Mouse (Mus musculus): ENCODE data around the gene Serpinb8. TPM values are rescaled to one million over a fixed set of nuclear protein-coding genes. Genes with fewer than 3 reads are reported as not detected.

The Serpinb8 gene
- polyA plus RNA-seq, 1 experiment from 2014 or later: 1.0 TPM

DNA sequence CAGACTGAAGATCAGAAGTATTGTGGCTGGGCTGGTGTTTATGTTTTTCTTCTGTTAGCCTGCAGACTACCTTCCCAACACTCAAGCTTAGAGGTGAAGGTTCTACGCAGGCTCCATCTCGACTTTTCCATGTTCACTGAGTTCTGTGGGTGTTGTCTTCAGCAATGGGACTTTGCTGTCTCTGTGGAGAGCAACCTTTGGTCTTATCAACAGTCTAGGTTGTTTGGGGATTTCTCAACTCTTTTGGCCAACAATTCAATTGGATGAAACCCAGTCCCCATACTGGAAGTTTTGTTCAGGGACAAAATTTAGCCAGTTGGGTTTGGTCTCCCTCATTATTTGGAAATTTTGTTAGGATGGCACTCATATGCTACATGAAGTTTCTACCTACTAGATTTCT lies 24.3 kb downstream of the Serpinb8 start:
- no peak overlapping the region for H3K4me3 ChIP-seq (ENCODE audit: low read depth, low read length)
- H3K27ac ChIP-seq (ENCODE audit: low read depth, low read length): no peak overlapping the region
- 72% methylated on average over 2 of the region's 2 CpGs for WGBS
- no peaks in the 10 kb centered on the region for H3K4me1 ChIP-seq (replicated peaks; ENCODE audit: control insufficient read depth, insufficient read depth, low read length)
- no peaks in the 10 kb centered on the region for H3K27me3 ChIP-seq (replicated peaks; ENCODE audit: control insufficient read depth, insufficient read depth, low read length)
- DNase-seq (ENCODE audit: low spot score) (no peak), ATAC-seq (replicated peaks; ENCODE audit: low FRiP score) (no peak)
- no peaks in the 10 kb centered on the region for H3K36me3 ChIP-seq (ENCODE audit: control insufficient read depth, insufficient read depth, low read length)
- no peak overlapping the region for H3K9ac ChIP-seq (ENCODE audit: low read depth, low read length)
- H3K4me2 ChIP-seq: no peak overlapping the region
- no peaks in the 10 kb centered on the region for H3K9me3 ChIP-seq (ENCODE audit: control insufficient read depth, low read length)

DNA sequence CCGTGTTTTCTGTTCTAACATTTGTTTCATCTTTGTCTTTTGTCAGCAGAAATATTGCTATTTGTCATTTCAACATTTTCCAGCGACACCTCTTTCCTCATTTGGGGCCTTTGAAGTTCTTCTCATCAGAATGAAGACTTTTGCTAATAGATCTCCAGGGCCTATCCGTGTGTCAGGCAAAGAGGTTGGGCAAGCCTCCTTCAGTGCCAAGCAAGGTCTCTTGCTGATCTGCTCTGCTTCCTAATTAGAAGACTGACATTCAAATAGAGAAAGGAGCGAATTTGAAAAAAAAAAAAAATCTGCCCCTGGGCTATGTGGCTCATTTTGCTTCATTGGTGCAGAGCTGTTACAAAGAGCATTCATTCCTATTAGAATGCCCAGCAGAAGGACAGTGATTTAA lies 32.2 kb downstream of the Serpinb8 start:
- H3K4me1 ChIP-seq (replicated peaks; ENCODE audit: control insufficient read depth, insufficient read depth, low read length): no peaks in the 10 kb centered on the region
- ATAC-seq (replicated peaks; ENCODE audit: low FRiP score): no peak
- H3K27me3 ChIP-seq (replicated peaks; ENCODE audit: control insufficient read depth, insufficient read depth, low read length): no peaks in the 10 kb centered on the region
- H3K4me2 ChIP-seq: no peak overlapping the region
- H3K4me3 ChIP-seq (ENCODE audit: low read depth, low read length): no peak overlapping the region
- H3K27ac ChIP-seq (ENCODE audit: low read depth, low read length): no peak overlapping the region
- DNase-seq (ENCODE audit: low spot score): no peak
- WGBS: 62% methylated on average over 4 of the region's 4 CpGs
- H3K9ac ChIP-seq (ENCODE audit: low read depth, low read length): no peak overlapping the region
- no peaks in the 10 kb centered on the region for H3K9me3 ChIP-seq (ENCODE audit: control insufficient read depth, low read length)
- H3K36me3 ChIP-seq (ENCODE audit: control insufficient read depth, insufficient read depth, low read length): no peaks in the 10 kb centered on the region

DNA sequence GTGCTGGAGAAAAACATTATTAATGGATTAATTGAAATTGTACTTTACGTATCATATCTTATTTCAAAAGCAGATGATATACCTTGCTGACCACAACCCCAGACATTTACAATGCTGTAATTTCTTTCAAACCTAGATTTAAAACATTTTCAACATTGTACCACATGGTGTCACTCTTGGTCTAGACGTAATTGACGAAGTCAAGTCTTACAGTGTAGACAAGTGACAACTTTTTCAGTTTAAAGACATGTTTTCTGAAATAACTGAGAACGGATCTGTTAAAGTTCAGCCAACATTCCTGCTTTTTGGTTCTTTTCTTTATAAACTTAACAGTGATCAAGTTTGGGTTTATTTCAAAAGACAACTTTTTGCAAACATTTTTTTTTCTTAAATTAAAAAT lies 46.1 kb downstream of the Serpinb8 start:
- H3K9ac ChIP-seq (ENCODE audit: low read depth, low read length): no peak overlapping the region
- no peaks in the 10 kb centered on the region for H3K36me3 ChIP-seq (ENCODE audit: control insufficient read depth, insufficient read depth, low read length)
- no peaks in the 10 kb centered on the region for H3K27me3 ChIP-seq (replicated peaks; ENCODE audit: control insufficient read depth, insufficient read depth, low read length)
- H3K9me3 ChIP-seq (ENCODE audit: control insufficient read depth, low read length): no peaks in the 10 kb centered on the region
- H3K4me1 ChIP-seq (replicated peaks; ENCODE audit: control insufficient read depth, insufficient read depth, low read length): no peaks in the 10 kb centered on the region
- no peak overlapping the region for H3K4me2 ChIP-seq
- H3K4me3 ChIP-seq (ENCODE audit: low read depth, low read length): no peak overlapping the region
- DNase-seq (ENCODE audit: low spot score) (no peak), ATAC-seq (replicated peaks; ENCODE audit: low FRiP score) (no peak)
- WGBS: 40% methylated on average over 4 of the region's 4 CpGs
- H3K27ac ChIP-seq (ENCODE audit: low read depth, low read length): no peak overlapping the region

DNA sequence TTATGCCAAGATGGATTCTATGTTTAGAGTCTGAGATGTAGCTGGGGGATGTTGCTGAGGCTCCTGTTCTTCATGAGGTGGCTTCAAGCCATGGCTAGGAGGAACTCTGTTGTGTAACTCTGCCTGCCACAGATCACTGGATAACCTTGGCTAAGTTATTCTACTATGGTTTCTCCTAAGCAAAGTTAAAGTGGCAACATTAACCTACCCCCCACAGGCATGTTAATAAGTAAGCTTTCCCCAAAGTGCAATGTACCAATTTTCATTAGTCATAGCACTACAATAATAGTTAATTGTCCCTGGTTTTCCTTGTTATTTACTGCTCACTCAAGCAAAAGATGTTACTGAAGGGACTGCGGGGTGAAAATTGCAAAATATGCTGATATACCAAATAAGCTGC lies 48.2 kb downstream of the Serpinb8 start:
- H3K4me3 ChIP-seq (ENCODE audit: low read depth, low read length): no peak overlapping the region
- no peaks in the 10 kb centered on the region for H3K4me1 ChIP-seq (replicated peaks; ENCODE audit: control insufficient read depth, insufficient read depth, low read length)
- DNase-seq (ENCODE audit: low spot score) (no peak), ATAC-seq (replicated peaks; ENCODE audit: low FRiP score) (no peak)
- H3K36me3 ChIP-seq (ENCODE audit: control insufficient read depth, insufficient read depth, low read length): no peaks in the 10 kb centered on the region
- no peaks in the 10 kb centered on the region for H3K9me3 ChIP-seq (ENCODE audit: control insufficient read depth, low read length)
- WGBS: 93% methylated on average over 1 of the region's 1 CpGs
- no peaks in the 10 kb centered on the region for H3K27me3 ChIP-seq (replicated peaks; ENCODE audit: control insufficient read depth, insufficient read depth, low read length)
- no peak overlapping the region for H3K9ac ChIP-seq (ENCODE audit: low read depth, low read length)
- H3K27ac ChIP-seq (ENCODE audit: low read depth, low read length): no peak overlapping the region
- no peak overlapping the region for H3K4me2 ChIP-seq

DNA sequence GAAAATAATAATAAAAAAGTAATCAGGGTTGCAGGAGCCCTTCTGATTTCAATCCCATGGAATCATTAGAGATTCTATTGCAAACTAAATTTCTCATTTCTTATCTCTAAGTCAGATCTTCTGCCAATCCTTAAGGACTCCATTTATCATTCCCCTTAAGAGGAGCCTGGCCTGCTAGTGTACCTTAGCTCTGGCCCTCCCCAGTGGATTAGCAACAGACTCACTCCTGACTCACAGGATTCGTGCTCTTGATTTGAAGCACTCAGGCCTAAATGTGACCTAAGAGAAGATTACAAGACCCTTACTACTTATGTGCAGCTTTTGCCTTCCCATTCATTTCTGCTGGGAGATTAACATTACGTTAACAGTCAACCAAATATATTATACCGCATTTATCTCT lies 48.7 kb downstream of the Serpinb8 start:
- H3K4me2 ChIP-seq: no peak overlapping the region
- no peaks in the 10 kb centered on the region for H3K4me1 ChIP-seq (replicated peaks; ENCODE audit: control insufficient read depth, insufficient read depth, low read length)
- H3K27me3 ChIP-seq (replicated peaks; ENCODE audit: control insufficient read depth, insufficient read depth, low read length): no peaks in the 10 kb centered on the region
- H3K4me3 ChIP-seq (ENCODE audit: low read depth, low read length): no peak overlapping the region
- ATAC-seq (replicated peaks; ENCODE audit: low FRiP score) (no peak), DNase-seq (ENCODE audit: low spot score) (no peak)
- no peak overlapping the region for H3K9ac ChIP-seq (ENCODE audit: low read depth, low read length)
- H3K27ac ChIP-seq (ENCODE audit: low read depth, low read length): no peak overlapping the region
- H3K36me3 ChIP-seq (ENCODE audit: control insufficient read depth, insufficient read depth, low read length): no peaks in the 10 kb centered on the region
- WGBS: 82% methylated on average over 3 of the region's 3 CpGs
- H3K9me3 ChIP-seq (ENCODE audit: control insufficient read depth, low read length): no peaks in the 10 kb centered on the region

DNA sequence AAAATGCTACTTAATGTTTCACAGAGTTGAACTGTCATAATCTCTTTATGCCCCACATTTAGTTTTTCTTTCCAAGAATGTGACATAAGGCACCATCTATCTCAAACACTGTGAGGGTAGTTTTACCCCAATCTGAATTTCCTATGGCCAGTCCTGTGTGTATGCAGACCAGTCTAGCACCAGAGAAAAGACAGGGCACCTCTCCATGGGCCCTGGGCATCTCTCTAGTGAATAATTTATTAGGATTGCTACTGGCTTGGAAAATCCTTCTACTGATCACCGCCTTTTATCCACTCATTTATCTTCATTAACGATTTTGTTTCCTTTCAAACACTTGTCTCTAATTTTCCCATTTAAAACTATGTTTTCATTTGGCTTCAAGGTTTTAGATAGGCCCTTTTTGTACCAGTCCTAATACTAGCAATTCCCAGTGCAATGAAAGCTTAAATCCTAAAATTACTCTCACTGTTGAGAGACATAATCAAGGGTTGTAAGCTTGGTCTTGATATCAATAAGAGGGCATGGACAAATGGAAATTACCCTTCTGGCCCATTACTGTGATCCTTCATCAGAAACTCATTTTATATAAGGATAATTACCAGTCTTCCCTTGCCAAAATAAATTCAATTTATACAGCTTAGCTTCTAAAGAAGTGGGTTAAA lies 52.8 kb downstream of the Serpinb8 start:
- H3K9me3 ChIP-seq (ENCODE audit: control insufficient read depth, low read length): no peaks in the 10 kb centered on the region
- no peak for ATAC-seq (replicated peaks; ENCODE audit: low FRiP score)

DNA sequence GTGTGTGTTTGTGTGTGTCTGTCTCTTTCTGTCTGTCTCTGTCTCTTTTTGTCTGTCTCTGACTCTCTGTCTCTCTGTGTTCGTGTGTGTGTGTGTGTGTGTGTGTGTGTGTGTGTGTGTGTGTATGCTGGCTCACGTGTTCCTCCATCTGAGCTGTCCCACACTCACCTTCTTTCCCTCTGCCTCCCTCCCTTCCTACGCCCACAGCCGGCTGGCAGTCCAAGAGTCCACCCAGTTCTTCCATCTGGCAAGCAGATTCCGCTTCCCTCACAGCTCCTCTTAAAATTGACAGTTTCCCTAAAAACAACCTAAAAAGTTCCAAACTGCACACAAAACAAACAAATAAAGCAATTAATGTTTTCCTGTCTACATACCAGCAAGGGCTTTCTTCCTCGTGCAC lies 55.3 kb downstream of the Serpinb8 start:
- no peak overlapping the region for H3K9ac ChIP-seq (ENCODE audit: low read depth, low read length)
- no peaks in the 10 kb centered on the region for H3K36me3 ChIP-seq (ENCODE audit: control insufficient read depth, insufficient read depth, low read length)
- no peaks in the 10 kb centered on the region for H3K27me3 ChIP-seq (replicated peaks; ENCODE audit: control insufficient read depth, insufficient read depth, low read length)
- H3K27ac ChIP-seq (ENCODE audit: low read depth, low read length): no peak overlapping the region
- DNase-seq (ENCODE audit: low spot score) (no peak), ATAC-seq (replicated peaks; ENCODE audit: low FRiP score) (no peak)
- 81% methylated on average over 5 of the region's 6 CpGs for WGBS
- no peak overlapping the region for H3K4me3 ChIP-seq (ENCODE audit: low read depth, low read length)
- no peaks in the 10 kb centered on the region for H3K4me1 ChIP-seq (replicated peaks; ENCODE audit: control insufficient read depth, insufficient read depth, low read length)
- no peaks in the 10 kb centered on the region for H3K9me3 ChIP-seq (ENCODE audit: control insufficient read depth, low read length)
- H3K4me2 ChIP-seq: no peak overlapping the region

More for the DNA sequence above, 52.8 kb downstream of the Serpinb8 start:
- H3K4me2 ChIP-seq: no peak overlapping the region
- H3K9ac ChIP-seq (ENCODE audit: low read depth, low read length): no peak overlapping the region
- 78% methylated on average over 2 of the region's 2 CpGs for WGBS
- no peak overlapping the region for H3K27ac ChIP-seq (ENCODE audit: low read depth, low read length)
- DNase-seq (ENCODE audit: low spot score): no peak
- H3K27me3 ChIP-seq (replicated peaks; ENCODE audit: control insufficient read depth, insufficient read depth, low read length): no peaks in the 10 kb centered on the region
- H3K4me3 ChIP-seq (ENCODE audit: low read depth, low read length): no peak overlapping the region
- no peaks in the 10 kb centered on the region for H3K4me1 ChIP-seq (replicated peaks; ENCODE audit: control insufficient read depth, insufficient read depth, low read length)
- no peaks in the 10 kb centered on the region for H3K36me3 ChIP-seq (ENCODE audit: control insufficient read depth, insufficient read depth, low read length)

DNA sequence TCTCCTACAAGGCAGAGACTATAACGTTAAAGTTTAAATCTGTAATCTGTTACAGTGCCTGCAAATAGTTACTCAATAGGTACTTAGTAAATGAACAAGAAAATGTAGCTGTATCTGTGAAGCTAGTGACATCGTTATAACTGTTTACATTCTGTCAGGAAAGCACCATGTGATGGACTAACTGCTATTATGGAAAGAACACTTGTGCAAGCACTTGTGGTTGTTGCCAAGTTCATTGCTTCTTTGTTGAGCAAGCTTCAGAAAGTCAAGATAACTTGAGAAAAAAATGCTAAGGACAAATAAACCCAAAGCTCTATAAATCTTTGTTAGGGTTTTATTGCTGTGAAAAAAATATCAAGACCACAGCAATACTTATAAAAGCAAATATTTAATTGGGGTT lies 67.9 kb downstream of the Serpinb8 start:
- no peak overlapping the region for H3K4me3 ChIP-seq (ENCODE audit: low read depth, low read length)
- ATAC-seq (replicated peaks; ENCODE audit: low FRiP score) (no peak), DNase-seq (ENCODE audit: low spot score) (no peak)
- H3K9me3 ChIP-seq (ENCODE audit: control insufficient read depth, low read length): no peaks in the 10 kb centered on the region
- H3K9ac ChIP-seq (ENCODE audit: low read depth, low read length): no peak overlapping the region
- no peaks in the 10 kb centered on the region for H3K27me3 ChIP-seq (replicated peaks; ENCODE audit: control insufficient read depth, insufficient read depth, low read length)
- 65% methylated on average over 2 of the region's 2 CpGs for WGBS
- no peak overlapping the region for H3K27ac ChIP-seq (ENCODE audit: low read depth, low read length)
- H3K4me2 ChIP-seq: no peak overlapping the region
- no peaks in the 10 kb centered on the region for H3K4me1 ChIP-seq (replicated peaks; ENCODE audit: control insufficient read depth, insufficient read depth, low read length)
- no peaks in the 10 kb centered on the region for H3K36me3 ChIP-seq (ENCODE audit: control insufficient read depth, insufficient read depth, low read length)

Data from liver, embryonic 11.5 days (tissue).